Mouse (Mus musculus) limb, embryonic 11.5 days (tissue): ENCODE results near the gene Gins3. TPM values are rescaled to one million over a fixed set of nuclear protein-coding genes. Genes with fewer than 3 reads are reported as not detected.
"Not testable (repeated sequence)": the region's sequence is repeated elsewhere in the genome, so short reads cannot be mapped to it uniquely, and the experiment has no call there.

Experiments used
- ATAC-seq: fragments of 200-750 bp; cut with Nextera tagmentation; 2 replicates; pipeline ENCODE4 v1.8.0; 2017; ENCODE audit warnings: low read depth; ENCODE audit not compliant: insufficient number of reproducible peaks, low FRiP score, low TSS enrichment
- DNase-seq: peaks from one replicate; pipeline ENCODE4 v3.0.0-alpha.2; 2015; ENCODE audit warnings: low spot score
- H3K27ac ChIP-seq: fragments of 300-500 bp; sonication (generic); replicated peaks from 2 replicates; pipeline ENCODE4 v1.5.1; 2014; ENCODE audit warnings: low read depth, mild to moderate bottlenecking, low read length
- H3K27me3 ChIP-seq: fragments of 300-500 bp; sonication (generic); 2 replicates; pipeline ENCODE4 v1.6.1; 2014; ENCODE audit warnings: mild to moderate bottlenecking, low read length, mixed read lengths; ENCODE audit not compliant: control insufficient read depth, insufficient read depth
- H3K36me3 ChIP-seq: fragments of 300-500 bp; sonication (generic); 2 replicates; pipeline ENCODE4 v1.6.1; 2014; ENCODE audit warnings: mild to moderate bottlenecking, low read length, moderate library complexity, mixed read lengths; ENCODE audit not compliant: control insufficient read depth, insufficient read depth
- H3K4me1 ChIP-seq: fragments of 300-500 bp; sonication (generic); 2 replicates; pipeline ENCODE4 v1.6.1; 2014; ENCODE audit warnings: low read length, mixed read lengths; ENCODE audit not compliant: control insufficient read depth, insufficient read depth
- H3K4me2 ChIP-seq: fragments of 300-500 bp; sonication (generic); 2 replicates; pipeline ENCODE4 v1.6.1; 2014; ENCODE audit warnings: low read depth, mild to moderate bottlenecking, moderate library complexity; ENCODE audit not compliant: severe bottlenecking
- H3K4me3 ChIP-seq: fragments of 300-500 bp; sonication (generic); 2 replicates; pipeline ENCODE4 v1.5.1; 2014; ENCODE audit warnings: low read depth, low read length
- H3K9ac ChIP-seq: fragments of 300-500 bp; sonication (generic); 2 replicates; pipeline ENCODE4 v1.6.1; 2014; ENCODE audit warnings: mild to moderate bottlenecking, low read length
- H3K9me3 ChIP-seq: fragments of 300-500 bp; sonication (generic); 2 replicates; pipeline ENCODE4 v1.6.1; 2016; ENCODE audit warnings: low read length; ENCODE audit not compliant: control insufficient read depth
- WGBS: fragments of 180-500 bp; shearing (Covaris S2); extraction: QIAGEN DNeasy Blood & Tissue Kit; methylation state at CpG from one replicate; pipeline ENCODE4 v1.1.7; 2014; 5-methylcytosine and 5-hydroxymethylcytosine counted together
- polyA plus RNA-seq: library from polyadenylated mRNA; unstranded; fragments of >200 nt; fragmentation: Nextera tagmentation; extraction: Ambion mirVana; gene quantifications from 2 replicates; pipeline ENCODE4 v1.2.1, GENCODE M21; 2014

Gene Gins3
- polyA plus RNA-seq, 1 experiment from 2014 or later = 33.6 TPM

DNA sequence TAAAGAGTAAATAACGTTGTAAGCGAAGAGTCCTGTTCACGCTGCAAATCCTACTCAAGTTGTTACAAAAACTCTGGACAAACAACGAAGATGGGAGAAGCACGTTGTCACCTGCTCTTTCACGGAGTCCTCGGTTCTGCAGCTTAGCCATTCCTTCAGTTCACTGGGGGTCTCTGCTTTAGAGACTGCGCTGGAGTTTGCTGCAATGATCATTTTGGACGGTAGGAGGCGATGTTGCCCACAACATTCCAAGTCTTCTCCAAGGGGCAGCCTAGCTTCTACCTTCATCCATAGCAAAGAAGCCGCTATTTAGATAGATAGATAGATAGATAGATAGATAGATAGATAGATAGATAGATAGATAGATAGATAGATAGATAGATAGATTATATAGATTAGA is 33.4 kb upstream of the Gins3 start:
- Histone ChIP-seq H3K4me3 (no peak overlapping the region), H3K4me1 (no peaks in the 10 kb centered on the region), H3K9me3 (no peaks in the 10 kb centered on the region), H3K27me3 (no peaks in the 10 kb centered on the region), H3K36me3 (no peaks in the 10 kb centered on the region), H3K27ac (no peak overlapping the region), H3K4me2 (no peak overlapping the region), H3K9ac (no peak overlapping the region)
- WGBS = 14% methylated on average over 11 of the region's 11 CpGs
- ATAC-seq (no peak), DNase-seq (peak; percentile 88)

DNA sequence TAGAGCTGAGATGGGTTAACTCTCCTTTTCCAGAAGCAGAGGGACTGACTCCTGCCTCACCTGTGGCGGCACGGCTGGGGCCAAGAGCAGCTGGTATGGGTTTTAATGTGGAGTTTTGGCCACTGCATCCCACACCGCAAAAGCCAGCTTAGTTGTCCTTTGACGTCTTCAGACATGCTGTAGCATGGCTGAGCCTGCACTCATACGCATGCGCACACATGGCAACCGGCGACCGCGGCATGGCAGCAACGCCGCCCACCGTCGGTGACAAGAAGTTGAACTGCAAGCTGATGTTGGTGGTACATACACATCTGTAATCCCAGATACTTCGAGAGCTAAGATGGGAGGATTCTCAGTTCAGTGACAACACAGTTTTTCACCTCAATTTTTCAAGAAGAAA is 31.9 kb upstream of the Gins3 start:
- ATAC-seq (no peak), DNase-seq (no peak)
- no peaks in the 10 kb centered on the region for H3K9me3 ChIP-seq
- no peak overlapping the region for H3K27ac ChIP-seq
- 71% methylated on average over 15 of the region's 15 CpGs for WGBS
- H3K36me3 ChIP-seq = no peaks in the 10 kb centered on the region
- H3K4me1 ChIP-seq = no peaks in the 10 kb centered on the region
- H3K4me3 ChIP-seq = no peak overlapping the region
- no peak overlapping the region for H3K4me2 ChIP-seq
- no peaks in the 10 kb centered on the region for H3K27me3 ChIP-seq
- no peak overlapping the region for H3K9ac ChIP-seq

DNA sequence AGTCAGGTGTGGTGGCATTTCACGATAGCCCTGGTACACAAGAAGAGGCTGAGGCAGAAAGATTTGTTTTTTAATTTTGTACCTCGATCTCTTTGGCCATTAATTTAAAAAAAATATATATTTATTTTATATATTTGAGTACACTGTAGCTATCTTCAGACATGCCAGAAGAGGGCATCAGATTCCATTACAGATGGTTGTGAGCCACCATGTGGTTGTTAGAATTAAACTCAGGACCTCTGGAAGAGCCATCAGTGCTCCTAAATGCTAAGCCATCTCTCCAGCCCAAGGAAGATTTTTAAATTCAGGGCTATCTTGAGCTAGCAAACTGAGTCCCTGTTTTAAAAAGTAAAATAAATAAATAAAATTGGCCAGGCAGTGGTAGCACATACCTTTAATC is 31.1 kb upstream of the Gins3 start:
- H3K9ac ChIP-seq = no peak overlapping the region
- no peak overlapping the region for H3K4me3 ChIP-seq
- H3K4me1 ChIP-seq = no peaks in the 10 kb centered on the region
- H3K27me3 ChIP-seq = no peaks in the 10 kb centered on the region
- H3K9me3 ChIP-seq = no peaks in the 10 kb centered on the region
- 76% methylated on average over 2 of the region's 2 CpGs for WGBS
- DNase-seq (no peak), ATAC-seq (no peak)
- H3K27ac ChIP-seq = no peak overlapping the region
- H3K4me2 ChIP-seq = no peak overlapping the region
- H3K36me3 ChIP-seq = no peaks in the 10 kb centered on the region

DNA sequence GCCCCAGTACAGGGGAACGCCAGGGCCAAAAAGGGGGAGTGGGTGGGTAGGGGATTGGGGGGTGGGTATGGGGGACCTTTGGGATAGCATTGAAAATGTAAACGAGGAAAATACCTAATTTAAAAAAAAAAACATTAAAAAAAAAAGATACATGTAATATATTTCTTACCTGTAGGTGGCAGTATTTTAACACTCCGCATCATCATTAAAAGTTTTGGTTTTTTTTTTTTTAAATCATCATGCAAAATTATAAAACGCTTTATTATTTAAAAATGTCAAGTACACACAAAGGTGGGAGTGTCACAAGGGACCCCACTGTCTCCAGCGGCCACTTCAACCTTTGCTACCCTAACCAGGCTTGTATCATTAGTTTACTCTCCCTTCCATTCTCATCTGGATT is 26.7 kb upstream of the Gins3 start:
- WGBS = 28% methylated on average over 4 of the region's 5 CpGs
- H3K36me3 ChIP-seq, H3K9ac ChIP-seq, H3K27me3 ChIP-seq, ATAC-seq, H3K9me3 ChIP-seq, H3K4me2 ChIP-seq, DNase-seq, H3K27ac ChIP-seq, H3K4me3 ChIP-seq, H3K4me1 ChIP-seq: not testable (repeated sequence)

GRCm38 (mm10) chr8:95607210-95607609 is 26.0 kb upstream of the Gins3 start:
- H3K9ac ChIP-seq = no peak overlapping the region
- 49% methylated on average over 9 of the region's 9 CpGs for WGBS
- no peak overlapping the region for H3K4me3 ChIP-seq
- DNase-seq = no peak
- no peak overlapping the region for H3K27ac ChIP-seq
- no peaks in the 10 kb centered on the region for H3K4me1 ChIP-seq
- no peak overlapping the region for H3K4me2 ChIP-seq
- no peaks in the 10 kb centered on the region for H3K27me3 ChIP-seq
- ATAC-seq = no peak
- no peaks in the 10 kb centered on the region for H3K36me3 ChIP-seq
- H3K9me3 ChIP-seq = no peaks in the 10 kb centered on the region

DNA sequence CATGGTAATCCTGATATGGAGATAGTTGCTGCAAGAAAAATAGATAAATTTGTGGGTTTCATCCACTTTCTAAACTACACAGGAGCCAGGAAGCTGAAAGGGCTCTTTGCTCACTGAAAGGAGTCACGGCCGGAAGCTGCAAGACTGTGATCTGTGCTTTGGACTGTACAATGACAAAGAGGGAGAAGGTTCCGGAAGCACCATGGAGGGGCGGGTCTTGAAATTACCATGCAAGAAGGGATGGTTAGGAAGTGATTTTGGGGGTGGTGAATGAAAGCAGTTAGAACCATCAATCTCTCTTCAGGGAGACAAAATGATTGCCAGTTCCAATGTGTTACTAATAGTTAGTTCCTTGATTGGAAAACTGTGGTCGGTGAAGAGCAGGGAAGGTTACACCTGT is 23.8 kb upstream of the Gins3 start:
- H3K36me3 ChIP-seq = no peaks in the 10 kb centered on the region
- H3K9ac ChIP-seq = no peak overlapping the region
- H3K4me1 ChIP-seq = no peaks in the 10 kb centered on the region
- DNase-seq (no peak), ATAC-seq (no peak)
- H3K27ac ChIP-seq = no peak overlapping the region
- no peak overlapping the region for H3K4me2 ChIP-seq
- no peaks in the 10 kb centered on the region for H3K9me3 ChIP-seq
- 84% methylated on average over 5 of the region's 5 CpGs for WGBS
- no peaks in the 10 kb centered on the region for H3K27me3 ChIP-seq
- H3K4me3 ChIP-seq = no peak overlapping the region

DNA sequence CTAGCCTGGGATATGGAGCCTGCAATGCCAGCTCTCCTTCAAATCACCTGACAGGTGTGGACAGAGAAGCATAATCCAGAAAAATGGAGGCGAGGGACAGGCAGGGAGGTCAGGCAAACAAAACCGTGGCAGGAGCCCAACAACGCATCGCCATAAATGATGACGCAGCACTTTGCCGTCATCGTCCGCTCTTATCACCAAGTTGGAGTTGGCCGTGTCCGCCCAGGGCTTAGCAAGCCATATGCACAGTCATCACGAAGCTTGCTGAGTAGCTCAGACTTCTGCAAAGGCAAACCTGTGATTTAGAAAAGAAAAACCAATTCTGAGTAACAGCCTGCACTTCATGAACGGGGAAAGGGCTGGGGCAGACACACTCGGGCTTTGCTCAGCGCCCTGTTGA is 22.5 kb upstream of the Gins3 start:
- 87% methylated on average over 14 of the region's 14 CpGs for WGBS

GRCm38 (mm10) chr8:95611769-95612168 is 21.5 kb upstream of the Gins3 start:
- H3K9me3 ChIP-seq = no peaks in the 10 kb centered on the region
- DNase-seq (no peak), ATAC-seq (no peak)
- WGBS = 71% methylated on average over 5 of the region's 5 CpGs
- H3K27me3 ChIP-seq = no peaks in the 10 kb centered on the region
- H3K27ac ChIP-seq = no peak overlapping the region
- H3K4me2 ChIP-seq = no peak overlapping the region
- no peaks in the 10 kb centered on the region for H3K36me3 ChIP-seq
- no peak overlapping the region for H3K9ac ChIP-seq
- H3K4me1 ChIP-seq = no peaks in the 10 kb centered on the region
- H3K4me3 ChIP-seq = no peak overlapping the region

More for the DNA sequence above, 22.5 kb upstream of the Gins3 start:
- Histone ChIP-seq H3K9ac (no peak overlapping the region), H3K4me2 (no peak overlapping the region), H3K36me3 (no peaks in the 10 kb centered on the region), H3K27ac (no peak overlapping the region), H3K4me3 (no peak overlapping the region), H3K4me1 (no peaks in the 10 kb centered on the region), H3K9me3 (no peaks in the 10 kb centered on the region), H3K27me3 (no peaks in the 10 kb centered on the region)
- no peak for DNase-seq
- no peak for ATAC-seq

DNA sequence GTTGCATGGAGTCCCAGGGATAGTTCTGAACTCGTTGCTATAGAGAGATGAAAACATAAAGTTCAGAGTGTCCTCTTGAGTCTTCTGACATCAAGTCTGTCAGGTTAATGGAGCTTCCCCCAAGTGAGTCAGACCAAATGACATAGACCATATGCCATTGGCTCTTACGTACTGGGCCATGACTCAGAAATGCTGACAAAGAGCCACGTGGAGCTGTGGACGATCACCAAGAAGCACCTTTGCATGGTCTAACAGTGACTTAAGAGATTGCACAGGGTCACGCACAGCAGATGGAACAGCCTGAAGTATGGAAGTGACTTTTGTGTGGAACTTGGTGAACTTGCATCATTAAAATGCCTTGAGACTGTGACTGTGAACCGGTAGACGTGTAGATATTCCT is 16.9 kb upstream of the Gins3 start:
- Histone ChIP-seq H3K4me1 (no peaks in the 10 kb centered on the region), H3K9me3 (no peaks in the 10 kb centered on the region), H3K4me2 (no peak overlapping the region), H3K27ac (no peak overlapping the region), H3K9ac (no peak overlapping the region), H3K4me3 (no peak overlapping the region), H3K36me3 (no peaks in the 10 kb centered on the region), H3K27me3 (no peaks in the 10 kb centered on the region)
- DNase-seq (no peak), ATAC-seq (no peak)
- 88% methylated on average over 7 of the region's 7 CpGs for WGBS
